8 mouse cellular contexts compared by ENCODE assay signal in genomic region chr7:79780647-79781626, GRCm38 (mm10). TPM values are rescaled to one million over a fixed set of nuclear protein-coding genes. Genes with fewer than 3 reads are reported as not detected.
DNase-seq lines count a peak whose midpoint lies in the region; ATAC-seq and TF ChIP-seq lines count a peak whose summit lies in the region.

No protein-coding gene starts in this region.

- H3K27me3 ChIP-seq in CH12.LX (replicated peaks), result peaks cover 2% of the 10 kb centered on the region
- H3K27me3 ChIP-seq in forebrain, embryonic 11.5 days (ENCODE audit: control insufficient read depth, insufficient read depth, low read length), result no peaks in the 10 kb centered on the region
- H3K27me3 ChIP-seq in heart, embryonic 16.5 days (ENCODE audit: control insufficient read depth, insufficient read depth, low read length), result no peaks in the 10 kb centered on the region
- no peaks in the 10 kb centered on the region for H3K27me3 ChIP-seq in liver, embryonic 13.5 days
- H3K27me3 ChIP-seq in splenic B cell, adult 2 months (ENCODE audit: control insufficient read depth, insufficient read depth, low read length, poor library complexity, severe bottlenecking), result no peaks in the 10 kb centered on the region; the same call in 1 of the 2 replicates

- 30% methylated on average over 16 of the region's 16 CpGs for WGBS in forebrain, embryonic 11.5 days
- 23% methylated on average over 16 of the region's 16 CpGs for WGBS in heart, embryonic 16.5 days
- WGBS in liver, embryonic 13.5 days (ENCODE audit: insufficient replicate concordance), result 20% methylated on average over 16 of the region's 16 CpGs

- no peak overlapping the region for H3K9ac ChIP-seq in CH12.LX (ENCODE audit: insufficient read depth, low read depth)
- no peak overlapping the region for H3K9ac ChIP-seq in forebrain, embryonic 11.5 days (ENCODE audit: low read length)
- peak overlapping the region; percentile 55 for H3K9ac ChIP-seq in heart, embryonic 16.5 days (ENCODE audit: low read length)
- H3K9ac ChIP-seq in liver, embryonic 13.5 days, result no peak overlapping the region

- H3K36me3 ChIP-seq in CH12.LX (replicated peaks in 1 of 2; ENCODE audit: control insufficient read depth in 1 of 2, insufficient read depth in 1 of 2, low read length in 1 of 2), result no peaks in the 10 kb centered on the region
- H3K36me3 ChIP-seq in forebrain, embryonic 11.5 days (ENCODE audit: control insufficient read depth, insufficient read depth, low read length), result no peaks in the 10 kb centered on the region
- H3K36me3 ChIP-seq in heart, embryonic 16.5 days (ENCODE audit: control insufficient read depth, insufficient read depth), result no peaks in the 10 kb centered on the region
- no peaks in the 10 kb centered on the region for H3K36me3 ChIP-seq in liver, embryonic 13.5 days
- H3K36me3 ChIP-seq in splenic B cell, adult 2 months (ENCODE audit: control insufficient read depth, insufficient read depth, low read length, poor library complexity, severe bottlenecking), result no peaks in the 10 kb centered on the region

- H3K27ac ChIP-seq in CH12.LX (ENCODE audit: insufficient read depth, low read depth), result no peak overlapping the region
- H3K27ac ChIP-seq in forebrain, embryonic 11.5 days (ENCODE audit: low read depth, low read length), result no peak overlapping the region
- no peak overlapping the region for H3K27ac ChIP-seq in heart, embryonic 16.5 days (ENCODE audit: low read length)
- peak overlapping the region; percentile 69 for H3K27ac ChIP-seq in liver, embryonic 13.5 days

- TF ChIP-seq EP300 in CH12.LX (IDR thresholded peaks at IDR 0.05; ENCODE audit: low read length), result no peak

- TF ChIP-seq POLR2A in CH12.LX (IDR thresholded peaks at IDR 0.05; ENCODE audit: low read depth, low read length), result no peak

- DNase-seq in CH12.LX (ENCODE audit: extremely low read depth), result peak; percentile 76
- peak; percentile 40 for DNase-seq in c-Kit-positive CD71-positive TER-119-negative erythroid progenitor cells, embryonic 14.5 days (ENCODE audit: low read depth)
- peak; percentile 86 for DNase-seq in forebrain, embryonic 11.5 days (ENCODE audit: low spot score)
- peak; percentile 82 for DNase-seq in kidney, postnatal 14 days
- DNase-seq in liver, embryonic 13.5 days, result peak; percentile 44
- DNase-seq in naive thymus-derived CD4-positive, alpha-beta T cell, adult 2 months (ENCODE audit: low read depth), result peak; percentile 79
- DNase-seq in splenic B cell, adult 2 months (ENCODE audit: low read depth, low spot score), result peak; percentile 79

- H3K9me3 ChIP-seq in CH12.LX (replicated peaks; ENCODE audit: low read length), result no peaks in the 10 kb centered on the region
- H3K9me3 ChIP-seq in forebrain, embryonic 11.5 days (ENCODE audit: control insufficient read depth, low read length), result no peaks in the 10 kb centered on the region
- no peaks in the 10 kb centered on the region for H3K9me3 ChIP-seq in heart, embryonic 16.5 days (replicated peaks; ENCODE audit: control insufficient read depth, low read length)
- H3K9me3 ChIP-seq in liver, embryonic 13.5 days (replicated peaks), result no peaks in the 10 kb centered on the region

- no peak for ATAC-seq in forebrain, embryonic 11.5 days (replicated peaks; ENCODE audit: low FRiP score)
- peak; percentile 62 for ATAC-seq in heart, embryonic 16.5 days (replicated peaks; ENCODE audit: extremely low read depth, insufficient read depth, low FRiP score)
- peak; percentile 70 for ATAC-seq in liver, embryonic 13.5 days (ENCODE audit: low read depth)

- in situ Hi-C loops in CH12.LX (cut with MboI; ENCODE audit: low pct_ligation_motif_present, low pct_unique_long_range_greater_than_20kb, low sequenced_read_pairs), result no loop called here

- peak; percentile 84 to 89 for TF ChIP-seq CTCF in CH12.LX (conservative IDR thresholded peaks at IDR 0.05 in 1 of 2, IDR thresholded peaks at IDR 0.05 in 1 of 2; ENCODE audit: low read depth in 2 of 2, low read length in 2 of 2)

- peak overlapping the region in 2 of 3 experiments; percentile 10 to 22 for H3K4me3 ChIP-seq in CH12.LX (replicated peaks in 1 of 3; ENCODE audit: low read depth in 2 of 3, low read length in 2 of 3, poor library complexity in 1 of 3)
- no peak overlapping the region for H3K4me3 ChIP-seq in forebrain, embryonic 11.5 days (ENCODE audit: low read depth, low read length)
- H3K4me3 ChIP-seq in heart, embryonic 16.5 days (ENCODE audit: low read length), result peak overlapping the region; percentile 39
- peak overlapping the region; percentile 36 for H3K4me3 ChIP-seq in liver, embryonic 13.5 days (replicated peaks)

- peaks cover 0 to 10% of the 10 kb centered on the region in 2 experiments; a peak in 3 of 4 replicates for H3K4me1 ChIP-seq in CH12.LX (ENCODE audit: control insufficient read depth in 1 of 2, insufficient read depth in 2 of 2)
- H3K4me1 ChIP-seq in forebrain, embryonic 11.5 days (replicated peaks; ENCODE audit: control insufficient read depth, insufficient read depth, low read length), result no peaks in the 10 kb centered on the region; the same call in 1 of the 2 replicates
- peaks cover 5% of the 10 kb centered on the region for H3K4me1 ChIP-seq in heart, embryonic 16.5 days (ENCODE audit: control insufficient read depth, insufficient read depth, low read length)
- 0 out of 2 replicates have a peak, but pooled peaks cover 13% of the 10 kb centered on the region for H3K4me1 ChIP-seq in liver, embryonic 13.5 days (replicated peaks)

- peak; percentile 66 for TF ChIP-seq RAD21 in CH12.LX (IDR thresholded peaks at IDR 0.05; ENCODE audit: low read depth, low read length)

- H3K4me2 ChIP-seq in CH12.LX (ENCODE audit: insufficient read depth, low read depth, poor library complexity, severe bottlenecking), result peak overlapping the region; percentile 48
- peak overlapping the region; percentile 19; the same call in 1 of the 2 replicates for H3K4me2 ChIP-seq in forebrain, embryonic 11.5 days (ENCODE audit: low read depth, low read length, severe bottlenecking)
- peak overlapping the region; percentile 60 for H3K4me2 ChIP-seq in heart, embryonic 16.5 days (ENCODE audit: low read depth, low read length)
- peak overlapping the region; percentile 57 for H3K4me2 ChIP-seq in liver, embryonic 13.5 days

- no peaks in the 10 kb centered on the region for H3K79me2 ChIP-seq in CH12.LX (replicated peaks; ENCODE audit: control insufficient read depth, extremely low read depth, insufficient read depth, poor library complexity, severe bottlenecking)

- dilution Hi-C loops in CH12.LX (cut with MboI; ENCODE audit: extremely low pct_ligation_motif_present, extremely low pct_unique_long_range_greater_than_20kb, low sequenced_read_pairs), result no loop called here

TF ChIP-seq in CH12.LX, 34 proteins besides CTCF, POLR2A, EP300 and RAD21 (continues in another document):
- TF ChIP-seq MYC (IDR thresholded peaks at IDR 0.05; ENCODE audit: low read depth, low read length) (peak; percentile 81), UBTF (IDR thresholded peaks at IDR 0.05; ENCODE audit: low read depth, low read length) (no peak), NELFE (IDR thresholded peaks at IDR 0.05; ENCODE audit: low read depth, low read length) (no peak), ETS1 (conservative IDR thresholded peaks at IDR 0.05; ENCODE audit: low read depth, low read length) (no peak), MEF2A (IDR thresholded peaks at IDR 0.05; ENCODE audit: borderline replicate concordance, low read depth, low read length) (no peak), ZKSCAN1 (IDR thresholded peaks at IDR 0.05; ENCODE audit: borderline replicate concordance, low read depth, low read length) (no peak), POLR2AphosphoS2 (IDR thresholded peaks at IDR 0.05; ENCODE audit: low read depth, low read length) (no peak), ZC3H11A (IDR thresholded peaks at IDR 0.05; ENCODE audit: low read depth, low read length) (no peak)

RNA-seq across cellular contexts. Expression of gene Mesp1, which starts 12.7 kb away (rescaled TPM):
- total RNA-seq in CH12.LX (2012; rRNA removed) (not detected in 2 replicates), CH12.LX (2014; rRNA removed) (not detected in 2 replicates)
- polyA plus RNA-seq in CH12.LX (2012; ENCODE audit: insufficient read length, low read depth), result not detected in 2 replicates
- polyA plus RNA-seq in forebrain, embryonic 11.5 days (2014; fragmentation: Nextera tagmentation; extraction: Ambion mirVana), result 0.15 TPM in 1 of 2 replicates, not detected in the other
- not detected in 2 replicates for polyA plus RNA-seq in heart, embryonic 16.5 days (2015; fragmentation: Nextera tagmentation; extraction: Ambion mirVana)
- not detected in 2 replicates for polyA plus RNA-seq in liver, embryonic 13.5 days (2015; fragmentation: Nextera tagmentation; extraction: Ambion mirVana)

RNA-seq across cellular contexts. Expression of gene Mesp2, which starts 29.6 kb away (rescaled TPM):
- total RNA-seq in CH12.LX (2012; rRNA removed) (not detected in 2 replicates), CH12.LX (2014; rRNA removed) (not detected in 2 replicates)
- polyA plus RNA-seq in CH12.LX (2012; ENCODE audit: insufficient read length, low read depth), result not detected in 2 replicates
- polyA plus RNA-seq in forebrain, embryonic 11.5 days (2014; fragmentation: Nextera tagmentation; extraction: Ambion mirVana), result 0.37 and 0.89 TPM in 2 replicates
- 0.18 and 0.31 TPM in 2 replicates for polyA plus RNA-seq in heart, embryonic 16.5 days (2015; fragmentation: Nextera tagmentation; extraction: Ambion mirVana)
- polyA plus RNA-seq in liver, embryonic 13.5 days (2015; fragmentation: Nextera tagmentation; extraction: Ambion mirVana), result 0.08 and 0.09 TPM in 2 replicates

RNA-seq across cellular contexts. Expression of gene Wdr93, which starts 38.0 kb away (rescaled TPM):
- total RNA-seq in CH12.LX (2012; rRNA removed) (0.38 and 1.2 TPM in 2 replicates), CH12.LX (2014; rRNA removed) (0.63 and 0.75 TPM in 2 replicates)
- polyA plus RNA-seq in CH12.LX (2012; ENCODE audit: insufficient read length, low read depth), result 0.85 and 1.3 TPM in 2 replicates
- 0.21 and 0.37 TPM in 2 replicates for polyA plus RNA-seq in forebrain, embryonic 11.5 days (2014; fragmentation: Nextera tagmentation; extraction: Ambion mirVana)
- polyA plus RNA-seq in heart, embryonic 16.5 days (2015; fragmentation: Nextera tagmentation; extraction: Ambion mirVana), result 0.32 and 0.49 TPM in 2 replicates
- 0.08 and 0.12 TPM in 2 replicates for polyA plus RNA-seq in liver, embryonic 13.5 days (2015; fragmentation: Nextera tagmentation; extraction: Ambion mirVana)

RNA-seq across cellular contexts. Expression of gene Pex11a, which starts 38.0 kb away (rescaled TPM):
- 2.8 and 3.4 TPM in 2 replicates for total RNA-seq in CH12.LX (2012; rRNA removed)
- total RNA-seq in CH12.LX (2014; rRNA removed), result 1.5 and 2.1 TPM in 2 replicates
- 4.3 and 4.8 TPM in 2 replicates for polyA plus RNA-seq in CH12.LX (2012; ENCODE audit: insufficient read length, low read depth)
- polyA plus RNA-seq in forebrain, embryonic 11.5 days (2014; fragmentation: Nextera tagmentation; extraction: Ambion mirVana), result 7.6 and 8.7 TPM in 2 replicates
- polyA plus RNA-seq in heart, embryonic 16.5 days (2015; fragmentation: Nextera tagmentation; extraction: Ambion mirVana), result 6.9 TPM in 2 replicates
- 1.6 and 1.9 TPM in 2 replicates for polyA plus RNA-seq in liver, embryonic 13.5 days (2015; fragmentation: Nextera tagmentation; extraction: Ambion mirVana)

RNA-seq across cellular contexts. Expression of gene Plin1, which starts 48.2 kb away (rescaled TPM):
- total RNA-seq in CH12.LX (2012; rRNA removed), result 0.08 TPM in 1 of 2 replicates, not detected in the other
- not detected in 2 replicates for total RNA-seq in CH12.LX (2014; rRNA removed)
- polyA plus RNA-seq in CH12.LX (2012; ENCODE audit: insufficient read length, low read depth), result not detected in 2 replicates
- 0.07 TPM in 1 of 2 replicates, not detected in the other for polyA plus RNA-seq in forebrain, embryonic 11.5 days (2014; fragmentation: Nextera tagmentation; extraction: Ambion mirVana)
- not detected in 2 replicates for polyA plus RNA-seq in heart, embryonic 16.5 days (2015; fragmentation: Nextera tagmentation; extraction: Ambion mirVana)
- polyA plus RNA-seq in liver, embryonic 13.5 days (2015; fragmentation: Nextera tagmentation; extraction: Ambion mirVana), result not detected in 2 replicates
